Mouse (Mus musculus): Measurements from ENCODE around the gene Dst. TPM values are rescaled to one million over a fixed set of nuclear protein-coding genes. Genes with fewer than 3 reads are reported as not detected.

The Dst gene
- polyA plus RNA-seq, 1 experiment from 2014 or later = 17.3 TPM

- Histone ChIP-seq H3K36me3 (replicated peaks) (no peaks in the 10 kb centered on the region), H3K4me1 (peaks cover 9% of the 10 kb centered on the region; the same call in 1 of the 2 replicates), H3K27ac (replicated peaks) (no peak overlapping the region), H3K27me3 (replicated peaks; ENCODE audit: low read depth, poor library complexity, severe bottlenecking) (no peaks in the 10 kb centered on the region), H3K9me3 (no peaks in the 10 kb centered on the region), H3K4me3 (no peak overlapping the region)
- no peak for DNase-seq (ENCODE audit: low spot score)
- WGBS = 85% methylated on average over 29 of the region's 29 CpGs
These were observed 213.4 kb downstream of the Dst start for GRCm38 (mm10) chr1:34121157-34122015.

- no peak for DNase-seq (ENCODE audit: low spot score)
- 91% methylated on average over 6 of the region's 6 CpGs for WGBS
- H3K4me3 ChIP-seq = no peak overlapping the region
- no peaks in the 10 kb centered on the region for H3K36me3 ChIP-seq (replicated peaks)
- H3K9me3 ChIP-seq = no peaks in the 10 kb centered on the region
- H3K27ac ChIP-seq (replicated peaks) = no peak overlapping the region
- no peaks in the 10 kb centered on the region for H3K27me3 ChIP-seq (replicated peaks; ENCODE audit: low read depth, poor library complexity, severe bottlenecking)
- peaks cover 9% of the 10 kb centered on the region; the same call in 1 of the 2 replicates for H3K4me1 ChIP-seq
These were observed 214.2 kb downstream of the Dst start for GRCm38 (mm10) chr1:34122198-34122597.

- Histone ChIP-seq H3K9me3 (no peaks in the 10 kb centered on the region), H3K36me3 (replicated peaks) (no peaks in the 10 kb centered on the region), H3K27ac (replicated peaks) (no peak overlapping the region), H3K4me3 (no peak overlapping the region), H3K4me1 (peaks cover 13% of the 10 kb centered on the region; the same call in 1 of the 2 replicates), H3K27me3 (replicated peaks; ENCODE audit: low read depth, poor library complexity, severe bottlenecking) (no peaks in the 10 kb centered on the region)
- no peak for DNase-seq (ENCODE audit: low spot score)
- 84% methylated on average over 1 of the region's 1 CpGs for WGBS
These were observed 214.9 kb downstream of the Dst start for GRCm38 (mm10) chr1:34122905-34123304.

- no peaks in the 10 kb centered on the region for H3K36me3 ChIP-seq (replicated peaks)
- DNase-seq (ENCODE audit: low spot score) = no peak
- peaks cover 13% of the 10 kb centered on the region; the same call in 1 of the 2 replicates for H3K4me1 ChIP-seq
- 92% methylated on average over 5 of the region's 5 CpGs for WGBS
- H3K27me3 ChIP-seq (replicated peaks; ENCODE audit: low read depth, poor library complexity, severe bottlenecking) = no peaks in the 10 kb centered on the region
- H3K9me3 ChIP-seq = no peaks in the 10 kb centered on the region
- no peak overlapping the region for H3K27ac ChIP-seq (replicated peaks)
- no peak overlapping the region for H3K4me3 ChIP-seq
These were observed 215.3 kb downstream of the Dst start for GRCm38 (mm10) chr1:34123334-34123733.

- DNase-seq (ENCODE audit: low spot score) = no peak
- Histone ChIP-seq H3K27ac (replicated peaks) (no peak overlapping the region), H3K27me3 (replicated peaks; ENCODE audit: low read depth, poor library complexity, severe bottlenecking) (no peaks in the 10 kb centered on the region), H3K4me1 (peaks cover 13% of the 10 kb centered on the region; the same call in 1 of the 2 replicates), H3K36me3 (replicated peaks) (no peaks in the 10 kb centered on the region), H3K4me3 (no peak overlapping the region), H3K9me3 (no peaks in the 10 kb centered on the region)
- WGBS = 91% methylated on average over 7 of the region's 7 CpGs
These were observed 216.4 kb downstream of the Dst start for GRCm38 (mm10) chr1:34124376-34124775.

- H3K4me3 ChIP-seq = no peak overlapping the region
- no peak for DNase-seq (ENCODE audit: low spot score)
- no peaks in the 10 kb centered on the region for H3K27me3 ChIP-seq (replicated peaks; ENCODE audit: low read depth, poor library complexity, severe bottlenecking)
- H3K9me3 ChIP-seq = no peaks in the 10 kb centered on the region
- H3K27ac ChIP-seq (replicated peaks) = no peak overlapping the region
- H3K4me1 ChIP-seq = peaks cover 13% of the 10 kb centered on the region; the same call in 1 of the 2 replicates
- WGBS = 88% methylated on average over 5 of the region's 5 CpGs
- no peaks in the 10 kb centered on the region for H3K36me3 ChIP-seq (replicated peaks)
These were observed 217.1 kb downstream of the Dst start for GRCm38 (mm10) chr1:34125148-34125547.

- WGBS = 68% methylated on average over 15 of the region's 15 CpGs
- Histone ChIP-seq H3K27me3 (replicated peaks; ENCODE audit: low read depth, poor library complexity, severe bottlenecking) (no peaks in the 10 kb centered on the region), H3K9me3 (no peaks in the 10 kb centered on the region), H3K4me3 (no peak overlapping the region), H3K4me1 (peaks cover 4% of the 10 kb centered on the region; the same call in 1 of the 2 replicates), H3K27ac (replicated peaks) (no peak overlapping the region), H3K36me3 (replicated peaks) (no peaks in the 10 kb centered on the region)
- DNase-seq (ENCODE audit: low spot score) = no peak
These were observed 219.9 kb downstream of the Dst start for GRCm38 (mm10) chr1:34127714-34128474.

- 90% methylated on average over 2 of the region's 2 CpGs for WGBS
- H3K36me3 ChIP-seq (replicated peaks) = no peaks in the 10 kb centered on the region
- no peak for DNase-seq (ENCODE audit: low spot score)
These were observed 220.8 kb downstream of the Dst start for GRCm38 (mm10) chr1:34128796-34129195.

GRCm38 (mm10) chr1:34129691-34130090 is 221.7 kb downstream of the Dst start:
- DNase-seq (ENCODE audit: low spot score) = no peak
- H3K27ac ChIP-seq (replicated peaks) = no peak overlapping the region
- H3K4me3 ChIP-seq = no peak overlapping the region
- no peaks in the 10 kb centered on the region for H3K9me3 ChIP-seq
- WGBS = 92% methylated on average over 9 of the region's 9 CpGs
- H3K27me3 ChIP-seq (replicated peaks; ENCODE audit: low read depth, poor library complexity, severe bottlenecking) = no peaks in the 10 kb centered on the region
- H3K4me1 ChIP-seq = peaks cover 9% of the 10 kb centered on the region; the same call in 1 of the 2 replicates
- no peaks in the 10 kb centered on the region for H3K36me3 ChIP-seq (replicated peaks)

More at GRCm38 (mm10) chr1:34128796-34129195, 220.8 kb downstream of the Dst start:
- H3K4me3 ChIP-seq = no peak overlapping the region
- H3K27me3 ChIP-seq (replicated peaks; ENCODE audit: low read depth, poor library complexity, severe bottlenecking) = no peaks in the 10 kb centered on the region
- H3K27ac ChIP-seq (replicated peaks) = no peak overlapping the region
- H3K9me3 ChIP-seq = no peaks in the 10 kb centered on the region
- peaks cover 7% of the 10 kb centered on the region; the same call in 1 of the 2 replicates for H3K4me1 ChIP-seq

- 79% methylated on average over 10 of the region's 10 CpGs for WGBS
- DNase-seq (ENCODE audit: low spot score) = no peak
- peaks cover 9% of the 10 kb centered on the region; the same call in 1 of the 2 replicates for H3K4me1 ChIP-seq
These were observed 222.8 kb downstream of the Dst start for GRCm38 (mm10) chr1:34130804-34131203.

GRCm38 (mm10) chr1:34132875-34133274 is 224.8 kb downstream of the Dst start:
- DNase-seq (ENCODE audit: low spot score) = no peak
- H3K4me1 ChIP-seq = peaks cover 5% of the 10 kb centered on the region; the same call in 1 of the 2 replicates
- H3K36me3 ChIP-seq (replicated peaks) = no peaks in the 10 kb centered on the region
- no peaks in the 10 kb centered on the region for H3K27me3 ChIP-seq (replicated peaks; ENCODE audit: low read depth, poor library complexity, severe bottlenecking)
- WGBS = 86% methylated on average over 16 of the region's 16 CpGs
- H3K4me3 ChIP-seq = no peak overlapping the region
- no peak overlapping the region for H3K27ac ChIP-seq (replicated peaks)
- no peaks in the 10 kb centered on the region for H3K9me3 ChIP-seq

More at GRCm38 (mm10) chr1:34130804-34131203, 222.8 kb downstream of the Dst start:
- Histone ChIP-seq H3K4me3 (no peak overlapping the region), H3K36me3 (replicated peaks) (no peaks in the 10 kb centered on the region), H3K27ac (replicated peaks) (no peak overlapping the region), H3K27me3 (replicated peaks; ENCODE audit: low read depth, poor library complexity, severe bottlenecking) (no peaks in the 10 kb centered on the region), H3K9me3 (no peaks in the 10 kb centered on the region)

- no peaks in the 10 kb centered on the region for H3K36me3 ChIP-seq (replicated peaks)
- DNase-seq (ENCODE audit: low spot score) = no peak
- WGBS = 93% methylated on average over 3 of the region's 3 CpGs
- H3K4me3 ChIP-seq = no peak overlapping the region
- H3K27ac ChIP-seq (replicated peaks) = no peak overlapping the region
- no peaks in the 10 kb centered on the region for H3K9me3 ChIP-seq
- peaks cover 18% of the 10 kb centered on the region for H3K4me1 ChIP-seq
- no peaks in the 10 kb centered on the region for H3K27me3 ChIP-seq (replicated peaks; ENCODE audit: low read depth, poor library complexity, severe bottlenecking)
These were observed 227.5 kb downstream of the Dst start for GRCm38 (mm10) chr1:34135535-34135934.

Data from embryonic facial prominence, embryonic 10.5 days (tissue).